Mouse (Mus musculus) lung, postnatal 0 days (tissue): ENCODE results near the gene Focad.

ENCODE experiments used
- CTCF ChIP-seq: IDR thresholded peaks from 2 replicates; pipeline ENCODE4 v1.5.1; 2016; ENCODE audit warnings: antibody characterized with exemption, mild to moderate bottlenecking
- EP300 ChIP-seq: IDR thresholded peaks from 2 replicates; pipeline ENCODE4 v1.6.1; 2016; ENCODE audit warnings: antibody characterized with exemption, mild to moderate bottlenecking, control low read depth

DNA sequence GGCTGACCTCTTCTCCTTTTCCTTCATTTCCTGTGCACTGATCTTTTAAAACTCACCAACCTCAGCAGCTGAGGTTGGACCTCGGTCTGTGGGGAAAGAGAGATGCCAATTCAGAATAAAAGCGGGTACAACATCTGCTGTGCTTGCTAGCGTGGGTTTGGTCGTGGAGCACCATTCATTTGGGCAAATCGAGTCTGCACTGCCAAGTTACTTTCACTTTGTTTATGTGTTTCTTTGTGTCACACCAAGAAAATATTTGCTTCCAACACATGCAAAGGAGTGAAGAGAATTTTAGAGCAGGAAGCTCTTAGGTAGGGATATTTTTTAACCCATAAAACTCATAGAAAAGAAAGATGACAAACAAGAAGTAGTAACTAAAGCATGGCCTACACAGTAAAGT lies 13.0 kb upstream of the Focad start:
- TF ChIP-seq CTCF (no peak), EP300 (no peak)
